Mouse (Mus musculus) layer of hippocampus, adult 2 months (tissue): ENCODE measurements around the gene Gm11639. TPM values are rescaled to one million over a fixed set of nuclear protein-coding genes. Genes with fewer than 3 reads are reported as not detected.
"Not testable (repeated sequence)": the region's sequence is repeated elsewhere in the genome, so short reads cannot be mapped to it uniquely, and the experiment has no call there.

Experiments used
- DNase-seq, 2 experiments: peaks; one replicate each; pipeline ENCODE4 v3.0.0; 2022; ENCODE audit warnings: low spot score in 2 of 2
- H3K27ac ChIP-seq: fragments of 200-600 bp; 2 replicates; pipeline ENCODE4 v1.8.1; 2022
- H3K4me3 ChIP-seq: fragments of 200-600 bp; 2 replicates; pipeline ENCODE4 v1.8.1; 2022; ENCODE audit warnings: mild to moderate bottlenecking
- CTCF ChIP-seq: fragments of 200-600 bp; conservative IDR thresholded peaks from 2 replicates; pipeline ENCODE4 v1.8.1; 2022; ENCODE audit warnings: antibody characterized with exemption, mild to moderate bottlenecking, moderate library complexity
- total RNA-seq, 2 experiments: library from RNA; stranded (reverse); gene quantifications; 2 replicates each; pipeline ENCODE4 v1.2.3; 2021

Gm11639 gene
- total RNA-seq, 2 experiments from 2014 or later, result 0.44 to 0.54 TPM

- no peak overlapping the region for H3K27ac ChIP-seq
- no peak for DNase-seq
- no peak for TF ChIP-seq CTCF
- no peak overlapping the region for H3K4me3 ChIP-seq
Measured at GRCm38 (mm10) chr11:105031103-105031502, 345.6 kb downstream of the Gm11639 start.

- peak; percentile 26 for TF ChIP-seq CTCF
- no peak for DNase-seq
- Histone ChIP-seq H3K27ac (no peak overlapping the region), H3K4me3 (no peak overlapping the region)
Measured at GRCm38 (mm10) chr11:105035081-105035480, 349.6 kb downstream of the Gm11639 start.

- H3K4me3 ChIP-seq, result no peak within 1 kb of the TSS
- no peak for DNase-seq
- H3K27ac ChIP-seq, result no peak within 1 kb of the TSS
- no peak for TF ChIP-seq CTCF
Measured at GRCm38 (mm10) chr11:105063292-105063691, 377.8 kb downstream of the Gm11639 start, which contains the start of gene Efcab3. TSS of gene Efcab3 (plus strand) at chr11:105063592.

- not testable (repeated sequence) for H3K4me3 ChIP-seq, H3K27ac ChIP-seq, DNase-seq
Measured at GRCm38 (mm10) chr11:105112448-105112847, 426.9 kb downstream of the Gm11639 start.

- H3K4me3 ChIP-seq, result no peak overlapping the region
- TF ChIP-seq CTCF, result no peak
- H3K27ac ChIP-seq, result no peak overlapping the region
- DNase-seq, result no peak
Measured at GRCm38 (mm10) chr11:105117814-105118213, 432.3 kb downstream of the Gm11639 start.

GRCm38 (mm10) chr11:105120551-105121061, 435.1 kb downstream of the Gm11639 start:
- Histone ChIP-seq H3K27ac (no peak overlapping the region), H3K4me3 (no peak overlapping the region)
- no peak for TF ChIP-seq CTCF
- DNase-seq, result no peak

- peak; percentile 53 for TF ChIP-seq CTCF
Measured at GRCm38 (mm10) chr11:105121792-105122191, 436.3 kb downstream of the Gm11639 start.

GRCm38 (mm10) chr11:105123986-105124385, 438.5 kb downstream of the Gm11639 start:
- TF ChIP-seq CTCF, result peak; percentile 76
- no peak overlapping the region for H3K27ac ChIP-seq
- H3K4me3 ChIP-seq, result no peak overlapping the region
- DNase-seq, result no peak

More at GRCm38 (mm10) chr11:105121792-105122191, 436.3 kb downstream of the Gm11639 start:
- H3K4me3 ChIP-seq, DNase-seq, H3K27ac ChIP-seq: not testable (repeated sequence)

- H3K27ac ChIP-seq, result peak within 1 kb of the TSS; percentile 90
Measured at GRCm38 (mm10) chr11:105125735-105126519, 440.4 kb downstream of the Gm11639 start, which contains the start of gene Mettl2. TSS of gene Mettl2 (plus strand) at chr11:105126425.

GRCm38 (mm10) chr11:105126520-105127029, 441.1 kb downstream of the Gm11639 start:
- H3K4me3 ChIP-seq, result peak overlapping the region; percentile 91
- DNase-seq, result no peak
- TF ChIP-seq CTCF, result no peak
- peak overlapping the region; percentile 67; the same call in 1 of the 2 replicates for H3K27ac ChIP-seq

More at GRCm38 (mm10) chr11:105125735-105126519, 440.4 kb downstream of the Gm11639 start, which contains the start of gene Mettl2:
- peak; percentile 81 to 86 for DNase-seq
- TF ChIP-seq CTCF, result peak; percentile 84
- H3K4me3 ChIP-seq, result peak within 1 kb of the TSS; percentile 91

- Histone ChIP-seq H3K27ac (no peak overlapping the region), H3K4me3 (no peak overlapping the region)
- TF ChIP-seq CTCF, result no peak
- no peak for DNase-seq
Measured at GRCm38 (mm10) chr11:105135692-105136091, 450.2 kb downstream of the Gm11639 start.

- H3K27ac ChIP-seq, H3K4me3 ChIP-seq, DNase-seq: not testable (repeated sequence)
Measured at GRCm38 (mm10) chr11:105137255-105137654, 451.7 kb downstream of the Gm11639 start.

GRCm38 (mm10) chr11:105140512-105140911, 455.0 kb downstream of the Gm11639 start:
- not testable (repeated sequence) for DNase-seq, H3K4me3 ChIP-seq, H3K27ac ChIP-seq
